Mouse (Mus musculus): Measurements from ENCODE around the gene Lgals8. TPM values are rescaled to one million over a fixed set of nuclear protein-coding genes. Genes with fewer than 3 reads are reported as not detected.

The Lgals8 gene
- polyA plus RNA-seq (2017; shearing (Covaris generic)), result 44.4 TPM

DNA sequence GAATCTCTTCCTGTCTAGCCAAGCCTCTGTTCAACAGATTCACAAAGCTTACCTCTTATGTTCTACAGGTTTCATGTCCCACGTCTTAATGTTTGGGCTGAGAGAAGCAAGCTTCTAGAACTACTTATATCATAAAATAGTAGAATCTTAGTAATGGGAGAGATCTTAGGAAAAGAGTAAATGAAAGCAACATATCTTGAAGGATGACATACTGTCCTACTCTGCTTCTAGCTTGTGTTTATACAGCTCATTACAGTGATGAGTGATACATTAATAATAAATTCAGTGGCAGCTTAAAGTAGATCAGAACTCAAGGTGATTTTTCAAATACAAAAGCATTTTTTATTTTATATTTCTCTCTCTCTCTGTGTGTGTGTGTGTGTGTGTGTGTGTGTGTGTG is at the start of gene Lgals8:
Gene Lgals8, minus strand, starts transcription at position 101 of the 400 bp plus-strand sequence.

DNA sequence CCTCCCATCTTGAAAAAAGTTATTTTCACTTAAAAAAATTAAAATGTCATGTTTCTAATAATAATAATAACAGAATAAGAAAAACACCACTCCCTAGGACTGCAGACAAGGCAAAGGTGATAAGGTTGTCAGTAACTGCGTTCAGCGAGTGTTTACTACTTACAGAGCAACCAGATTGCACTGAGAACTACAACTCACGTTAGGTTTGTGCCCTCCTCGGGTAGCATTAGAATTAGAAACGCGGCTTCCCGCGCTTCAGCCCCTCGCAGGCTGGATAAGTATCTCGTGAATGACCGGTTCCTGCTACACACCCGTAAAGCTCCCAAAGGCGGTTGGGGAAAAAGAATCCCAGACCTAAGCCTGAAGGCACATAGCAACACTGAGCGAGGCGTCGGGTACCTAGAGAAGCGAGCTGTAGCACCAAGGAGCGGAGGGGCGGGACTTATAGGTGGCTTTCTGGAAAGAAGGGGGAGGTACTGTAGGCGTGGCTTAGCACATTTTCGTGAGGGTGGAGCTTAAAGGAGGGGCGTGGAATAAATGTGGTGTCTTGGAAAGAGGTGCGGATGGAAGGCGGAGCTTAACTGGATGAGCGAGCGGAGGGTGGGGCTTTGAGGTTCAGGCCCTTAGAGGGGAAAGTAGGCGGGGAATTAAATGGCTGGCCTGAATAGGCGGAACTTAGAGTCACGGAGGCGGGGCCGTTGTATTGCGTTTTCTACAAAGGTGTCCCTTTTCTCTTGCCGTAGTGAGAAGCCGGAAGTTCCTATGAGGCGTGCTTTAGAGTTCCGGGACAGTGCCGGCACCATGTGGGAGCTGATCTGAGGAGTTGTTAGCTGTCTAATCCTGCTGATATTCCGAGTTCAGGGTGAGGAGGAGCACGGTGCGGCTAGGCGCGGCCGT is 69.9 kb downstream of the Lgals8 start, which contains the start of gene Heatr1:
Gene Heatr1, plus strand, starts transcription at position 419 of the 897 bp plus-strand sequence.

Other genes starting within 250 kb of the Lgals8 start
- 33.2 TPM for gene Mtr, start 206.8 kb downstream of the Lgals8 start, polyA plus RNA-seq (2017; shearing (Covaris generic))
- 5.0 TPM for gene Actn2, start 124.2 kb downstream of the Lgals8 start, polyA plus RNA-seq (2017; shearing (Covaris generic))
- gene Heatr1, start 69.9 kb downstream of the Lgals8 start, polyA plus RNA-seq (2017; shearing (Covaris generic)), result 69.1 TPM
- 0.10 TPM for gene Edaradd, start 55.5 kb upstream of the Lgals8 start, polyA plus RNA-seq (2017; shearing (Covaris generic))
- gene Ero1lb, start 100.9 kb upstream of the Lgals8 start, polyA plus RNA-seq (2017; shearing (Covaris generic)), result 25.0 TPM